Mouse (Mus musculus) kidney, adult 2 months (tissue): ENCODE measurements at regions not wholly inside any gene's neighbourhood (a gene's known extent, or its start where the extent isn't known, plus 50 kb on each side); places are given as distances from the start of the nearest gene placed in this dataset.

Source experiments
- DNase-seq: peaks from one replicate; pipeline ENCODE4 v3.0.0; 2021
- H3K27ac ChIP-seq: fragments of 200-500 bp; 2 replicates; pipeline ENCODE4 v1.5.1; 2012; ENCODE audit warnings: low read depth, low read length, control low read depth, inconsistent platforms; ENCODE audit not compliant: insufficient read depth
- H3K27me3 ChIP-seq: fragments of 200-500 bp; replicated peaks from 2 replicates; pipeline ENCODE4 v1.6.1; 2012; ENCODE audit warnings: mild to moderate bottlenecking, moderate library complexity, low read length, inconsistent platforms; ENCODE audit not compliant: control insufficient read depth, insufficient read depth
- H3K36me3 ChIP-seq: fragments of 200-500 bp; 2 replicates; pipeline ENCODE4 v1.6.1; 2012; ENCODE audit warnings: mild to moderate bottlenecking, moderate library complexity, low read length, inconsistent platforms; ENCODE audit not compliant: control insufficient read depth, insufficient read depth
- H3K4me1 ChIP-seq: fragments of 200-500 bp; 2 replicates; pipeline ENCODE4 v1.6.1; 2011; ENCODE audit warnings: low read length; ENCODE audit not compliant: control insufficient read depth, insufficient read depth
- H3K4me3 ChIP-seq: fragments of 200-500 bp; 2 replicates; pipeline ENCODE4 v1.5.1; 2011; ENCODE audit warnings: mild to moderate bottlenecking, low read depth, low read length, control low read depth; ENCODE audit not compliant: insufficient read depth
- CTCF ChIP-seq: fragments of 200-500 bp; conservative IDR thresholded peaks from 2 replicates; pipeline ENCODE4 v1.5.1; 2011; ENCODE audit warnings: low read depth, mild to moderate bottlenecking, control low read depth, low read length, moderate library complexity, mixed read lengths; ENCODE audit not compliant: insufficient read depth, insufficient read length
- POLR2A ChIP-seq: fragments of 200-500 bp; IDR thresholded peaks from one replicate; pipeline ENCODE4 v1.6.1; 2011; ENCODE audit warnings: low read depth, low read length, control low read depth
- WGBS: fragments of 180-500 bp; shearing (Covaris S2); methylation state at CpG from one replicate; pipeline ENCODE4 v1.1.7; 2018; 5-methylcytosine and 5-hydroxymethylcytosine counted together

DNA sequence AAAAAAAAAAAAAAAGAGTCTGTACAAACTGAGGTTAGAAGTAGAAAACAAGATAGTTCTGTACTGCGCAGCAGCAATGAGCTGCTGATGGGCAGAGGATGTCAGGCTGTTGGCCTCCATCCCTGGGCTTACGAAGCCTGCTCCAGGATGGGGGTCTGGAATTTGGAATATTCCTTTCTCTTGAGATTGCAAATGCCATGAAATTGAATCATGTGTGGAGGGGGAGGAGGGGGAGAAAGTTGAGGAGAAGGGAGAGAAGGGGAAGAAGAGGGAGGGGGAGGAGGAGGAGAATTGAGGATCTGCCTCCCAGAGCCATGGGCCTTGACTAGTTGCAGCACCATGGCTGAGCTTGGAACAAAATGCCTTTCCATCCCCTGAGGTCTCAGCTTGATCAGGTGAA is 87.6 kb upstream of the 2610301B20Rik start:
- H3K4me3 ChIP-seq = no peak overlapping the region
- no peak for TF ChIP-seq CTCF
- no peak for TF ChIP-seq POLR2A
- no peak overlapping the region for H3K27ac ChIP-seq
- H3K27me3 ChIP-seq = no peaks in the 10 kb centered on the region
- WGBS = 85% methylated on average over 2 of the region's 2 CpGs
- H3K4me1 ChIP-seq = no peaks in the 10 kb centered on the region
- no peak for DNase-seq
- no peaks in the 10 kb centered on the region for H3K36me3 ChIP-seq

GRCm38 (mm10) chr4:10788306-10788705 is 86.0 kb upstream of the 2610301B20Rik start:
- Histone ChIP-seq H3K4me1 (no peaks in the 10 kb centered on the region), H3K27me3 (no peaks in the 10 kb centered on the region), H3K36me3 (no peaks in the 10 kb centered on the region), H3K4me3 (no peak overlapping the region), H3K27ac (no peak overlapping the region)
- DNase-seq = no peak
- TF ChIP-seq POLR2A = no peak
- no peak for TF ChIP-seq CTCF

DNA sequence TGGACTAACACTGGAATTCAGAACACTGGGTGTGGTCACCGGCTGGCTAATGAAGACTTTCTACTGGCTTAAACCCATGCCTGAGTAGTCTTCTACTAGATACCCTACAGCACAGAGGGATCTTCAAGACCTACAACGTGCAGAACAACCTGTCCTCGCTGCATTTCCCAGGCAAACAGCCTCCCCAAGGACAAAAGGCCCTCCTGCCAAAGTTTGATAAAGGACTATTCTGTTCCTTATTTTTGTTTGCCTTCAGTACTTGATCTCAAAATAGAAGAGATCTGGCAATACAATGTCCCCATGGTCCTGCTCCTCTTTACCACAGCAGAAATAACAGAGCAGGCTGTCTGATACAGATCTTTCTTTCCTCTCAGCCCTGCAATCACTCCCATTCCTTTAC is 85.2 kb upstream of the 2610301B20Rik start:
- WGBS = 78% methylated on average over 3 of the region's 3 CpGs
- TF ChIP-seq POLR2A (no peak), CTCF (no peak)
- DNase-seq = no peak
- Histone ChIP-seq H3K4me3 (no peak overlapping the region), H3K36me3 (no peaks in the 10 kb centered on the region), H3K4me1 (no peaks in the 10 kb centered on the region), H3K27me3 (no peaks in the 10 kb centered on the region), H3K27ac (no peak overlapping the region)

DNA sequence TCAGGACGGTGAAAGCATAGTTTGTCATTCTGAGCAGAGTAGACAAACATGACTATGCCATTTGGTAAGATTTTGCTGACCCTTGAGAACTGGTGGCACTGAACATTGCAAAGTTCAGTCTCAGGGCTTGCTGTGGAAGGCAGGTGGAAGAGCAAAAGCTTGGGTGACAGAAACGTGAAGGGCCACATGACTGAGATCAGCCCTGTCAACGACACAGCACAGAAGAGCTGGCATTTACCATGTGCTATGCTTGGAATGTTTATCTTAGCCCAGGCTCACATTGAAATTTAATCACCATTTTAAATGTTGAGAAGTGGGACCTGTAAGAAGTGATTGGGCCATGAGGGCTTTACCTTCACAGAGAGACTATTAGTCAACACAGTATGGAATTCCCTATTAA is 81.7 kb upstream of the 2610301B20Rik start:
- TF ChIP-seq CTCF (no peak), POLR2A (no peak)
- DNase-seq = no peak
- H3K27me3 ChIP-seq = no peaks in the 10 kb centered on the region
- H3K4me3 ChIP-seq = no peak overlapping the region
- no peak overlapping the region for H3K27ac ChIP-seq
- no peaks in the 10 kb centered on the region for H3K4me1 ChIP-seq
- no peaks in the 10 kb centered on the region for H3K36me3 ChIP-seq
- WGBS = 32% methylated on average over 3 of the region's 3 CpGs

- no peaks in the 10 kb centered on the region for H3K4me1 ChIP-seq
- TF ChIP-seq POLR2A (no peak), CTCF (no peak)
- 69% methylated on average over 3 of the region's 3 CpGs for WGBS
- no peaks in the 10 kb centered on the region for H3K27me3 ChIP-seq
- no peak overlapping the region for H3K4me3 ChIP-seq
- H3K27ac ChIP-seq = no peak overlapping the region
- no peaks in the 10 kb centered on the region for H3K36me3 ChIP-seq
- no peak for DNase-seq
These were observed 79.8 kb upstream of the 2610301B20Rik start for GRCm38 (mm10) chr4:10794471-10794870.

DNA sequence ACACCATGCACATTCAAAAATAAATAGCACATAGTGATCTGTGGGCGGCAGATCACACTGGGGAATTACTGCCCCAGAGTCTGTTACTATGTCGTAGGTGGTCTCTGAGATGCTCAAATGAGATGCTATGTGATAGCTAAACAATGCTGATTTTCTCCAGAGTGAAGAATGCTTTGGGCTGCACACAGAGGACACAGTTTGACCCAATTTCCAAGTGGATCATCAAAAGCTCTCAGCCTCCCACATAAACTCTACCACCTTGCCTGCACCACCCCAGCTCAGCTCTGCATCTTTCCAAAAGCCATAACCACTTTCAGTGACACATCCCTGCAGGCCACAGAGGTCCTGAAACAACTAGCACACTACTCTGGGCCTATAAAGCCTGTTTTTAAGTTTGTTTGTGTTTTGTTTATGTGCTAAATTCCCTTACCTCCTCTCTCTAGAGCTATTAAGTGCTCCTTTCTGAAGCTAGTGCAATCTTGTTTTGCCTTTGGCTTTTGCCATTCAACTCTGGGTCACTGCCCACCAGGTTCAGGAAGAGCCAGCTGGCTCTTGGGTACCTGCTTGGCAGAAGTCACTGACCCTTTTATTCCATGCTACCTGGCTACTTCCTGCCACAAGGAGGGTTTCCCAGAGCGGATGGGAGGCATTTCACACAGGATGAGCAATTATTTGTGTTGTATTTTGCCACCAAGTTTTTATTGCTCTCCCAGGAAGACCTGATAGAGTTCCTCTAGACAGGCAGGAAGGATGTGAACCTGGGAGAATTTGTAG is 73.3 kb upstream of the 2610301B20Rik start:
- H3K27me3 ChIP-seq = no peaks in the 10 kb centered on the region
- no peak overlapping the region for H3K4me3 ChIP-seq
- H3K4me1 ChIP-seq = no peaks in the 10 kb centered on the region
- no peak overlapping the region for H3K27ac ChIP-seq
- no peak for DNase-seq
- no peaks in the 10 kb centered on the region for H3K36me3 ChIP-seq
- TF ChIP-seq POLR2A = no peak
- no peak for TF ChIP-seq CTCF
- WGBS = 62% methylated on average over 3 of the region's 3 CpGs

- no peak overlapping the region for H3K4me3 ChIP-seq
- H3K27me3 ChIP-seq = no peaks in the 10 kb centered on the region
- no peak overlapping the region for H3K27ac ChIP-seq
- H3K36me3 ChIP-seq = no peaks in the 10 kb centered on the region
- 28% methylated on average over 1 of the region's 1 CpGs for WGBS
- no peak for DNase-seq
- TF ChIP-seq CTCF (no peak), POLR2A (no peak)
- no peaks in the 10 kb centered on the region for H3K4me1 ChIP-seq
These were observed 69.6 kb upstream of the 2610301B20Rik start for GRCm38 (mm10) chr4:10804735-10805134.
